Mouse (Mus musculus) bone marrow, adult 2 months (tissue): ENCODE results near the gene Ly9.

Experiments used
- CTCF ChIP-seq: fragments of 200-500 bp; IDR thresholded peaks from 2 replicates; pipeline ENCODE4 v1.5.1; 2011; ENCODE audit warnings: low read length, control low read depth; ENCODE audit not compliant: control insufficient read depth, insufficient read depth
- POLR2A ChIP-seq: fragments of 200-500 bp; IDR thresholded peaks from 2 replicates; pipeline ENCODE4 v1.6.1; 2011; ENCODE audit warnings: low read depth, mild to moderate bottlenecking, control low read depth, low read length, borderline replicate concordance; ENCODE audit not compliant: control insufficient read depth

DNA sequence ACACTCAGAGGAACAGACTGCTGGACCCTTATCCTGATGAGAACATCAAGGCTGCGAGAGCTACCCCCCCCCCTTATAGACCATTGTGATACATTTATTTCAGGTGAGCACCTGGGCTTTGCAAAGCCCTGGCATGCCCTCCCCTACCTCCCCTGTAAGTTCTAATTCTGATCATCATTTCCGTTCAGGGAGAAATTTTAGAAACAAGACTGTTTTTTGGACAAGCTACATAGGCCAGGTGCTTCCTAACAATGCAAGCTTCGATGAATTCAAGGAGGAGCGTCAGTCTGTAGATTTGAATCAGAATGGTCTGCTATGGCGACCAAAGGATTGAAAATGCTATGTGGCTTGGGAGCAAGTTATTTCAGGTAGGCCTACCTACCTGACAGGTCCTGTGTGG is 40.5 kb upstream of the Ly9 start:
- TF ChIP-seq CTCF: no peak
- TF ChIP-seq POLR2A: no peak
